Mouse (Mus musculus) brain, embryonic 14.5 days (tissue): ENCODE results near the gene Cwc22. TPM values are rescaled to one million over a fixed set of nuclear protein-coding genes. Genes with fewer than 3 reads are reported as not detected.

Experiments
- DNase-seq: peaks from one replicate; pipeline ENCODE4 v3.0.0-alpha.2; 2011; ENCODE audit warnings: low read depth
- CTCF ChIP-seq: fragments of 200-500 bp; IDR thresholded peaks from 2 replicates; pipeline ENCODE4 v1.5.1; 2012; ENCODE audit warnings: inconsistent platforms, mild to moderate bottlenecking, moderate library complexity, borderline replicate concordance; ENCODE audit not compliant: insufficient read depth, insufficient read length; ENCODE audit errors: extremely low read depth
- POLR2A ChIP-seq: fragments of 200-500 bp; IDR thresholded peaks from 2 replicates; pipeline ENCODE4 v1.6.1; 2012; ENCODE audit warnings: mild to moderate bottlenecking, inconsistent platforms, borderline replicate concordance; ENCODE audit not compliant: poor library complexity, insufficient read depth, insufficient read length, severe bottlenecking; ENCODE audit errors: extremely low read depth
- polyA plus RNA-seq: library from polyadenylated mRNA; depleted of rRNA; stranded (reverse); fragments of >200 nt; gene quantifications from 2 replicates; pipeline ENCODE4 v1.2.3, GENCODE M21; 2012

The Cwc22 gene
- polyA plus RNA-seq, 1 experiment = 24.1 TPM

- TF ChIP-seq POLR2A (no peak), CTCF (no peak)
Observed at GRCm38 (mm10) chr2:77938317-77938716, 7.9 kb downstream of the Cwc22 start.

GRCm38 (mm10) chr2:77937818-77938217, 8.4 kb downstream of the Cwc22 start:
- no peak for DNase-seq
- TF ChIP-seq POLR2A = no peak
- TF ChIP-seq CTCF = no peak

More at GRCm38 (mm10) chr2:77938317-77938716, 7.9 kb downstream of the Cwc22 start:
- no peak for DNase-seq

GRCm38 (mm10) chr2:77934138-77934537, 12.0 kb downstream of the Cwc22 start:
- TF ChIP-seq CTCF = no peak
- TF ChIP-seq POLR2A = no peak
- no peak for DNase-seq

GRCm38 (mm10) chr2:77933630-77934029, 12.5 kb downstream of the Cwc22 start:
- TF ChIP-seq CTCF = no peak
- no peak for TF ChIP-seq POLR2A
- DNase-seq = peak; percentile 65

- TF ChIP-seq POLR2A (no peak), CTCF (no peak)
- no peak for DNase-seq
Observed at GRCm38 (mm10) chr2:77931958-77932357, 14.2 kb downstream of the Cwc22 start.

GRCm38 (mm10) chr2:77928352-77928751, 17.8 kb downstream of the Cwc22 start:
- DNase-seq = no peak
- no peak for TF ChIP-seq POLR2A
- TF ChIP-seq CTCF = no peak

- no peak for DNase-seq
- no peak for TF ChIP-seq CTCF
- no peak for TF ChIP-seq POLR2A
Observed at GRCm38 (mm10) chr2:77926468-77926867, 19.7 kb downstream of the Cwc22 start.

- TF ChIP-seq CTCF (no peak), POLR2A (no peak)
- no peak for DNase-seq
Observed at GRCm38 (mm10) chr2:77925997-77926396, 20.2 kb downstream of the Cwc22 start.

GRCm38 (mm10) chr2:77925187-77925924, 20.8 kb downstream of the Cwc22 start:
- no peak for DNase-seq
- TF ChIP-seq POLR2A = no peak
- no peak for TF ChIP-seq CTCF

GRCm38 (mm10) chr2:77924003-77924402, 22.2 kb downstream of the Cwc22 start:
- DNase-seq = no peak

GRCm38 (mm10) chr2:77923182-77923581, 23.0 kb downstream of the Cwc22 start:
- no peak for DNase-seq
- no peak for TF ChIP-seq POLR2A
- no peak for TF ChIP-seq CTCF

More at GRCm38 (mm10) chr2:77924003-77924402, 22.2 kb downstream of the Cwc22 start:
- TF ChIP-seq POLR2A (no peak), CTCF (no peak)

- no peak for TF ChIP-seq POLR2A
- no peak for TF ChIP-seq CTCF
- no peak for DNase-seq
Observed at GRCm38 (mm10) chr2:77921307-77921706, 24.9 kb downstream of the Cwc22 start.
